Comparison of ENCODE assay signal across 16 mouse cellular contexts in the genomic region with DNA sequence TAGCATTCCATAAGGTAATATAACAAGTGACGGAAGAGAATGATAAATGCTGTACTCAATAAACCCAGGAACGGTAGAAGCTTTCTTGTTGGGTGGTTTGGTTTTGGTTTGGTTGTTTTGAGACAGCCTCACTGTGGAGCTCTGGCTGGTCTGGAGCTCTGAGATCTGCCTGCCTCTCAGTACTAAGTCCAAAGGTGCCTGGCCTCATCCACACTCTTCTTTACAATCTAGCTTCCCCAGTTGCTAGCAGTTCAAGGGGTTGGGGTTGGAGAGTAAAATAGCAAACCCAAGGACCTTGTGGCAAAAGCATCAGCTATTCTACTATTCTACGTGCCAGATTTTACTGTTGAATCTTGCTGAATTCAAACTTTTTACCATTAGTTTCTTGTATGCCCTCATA. TPM values are rescaled to one million over a fixed set of nuclear protein-coding genes. Genes with fewer than 3 reads are reported as not detected.
DNase-seq lines count a peak whose midpoint lies in the region; ATAC-seq and TF ChIP-seq lines count a peak whose summit lies in the region.
"Had no signal": no experiment of that assay in that cellular context is flagged by ENCODE, and none has a peak within 500 bp of the region (broad histone marks: within the 10 kb centered on the region; RNA-seq: fewer than 3 reads in every experiment).

No protein-coding gene starts in this region.

- H3K27me3 ChIP-seq in heart, embryonic 15.5 days: no peaks in the 10 kb centered on the region
- H3K27me3 ChIP-seq in liver, postnatal 0 days (ENCODE audit: insufficient read depth, low read length): no peaks in the 10 kb centered on the region
- no peaks in the 10 kb centered on the region for H3K27me3 ChIP-seq in hindbrain, embryonic 14.5 days (ENCODE audit: control insufficient read depth, insufficient read depth, low read length)
- H3K27me3 ChIP-seq: forebrain, embryonic 12.5 days had no signal

- H3K27ac ChIP-seq in heart, embryonic 15.5 days: no peak overlapping the region
- peak overlapping the region; percentile 60; the same call in 1 of the 2 replicates for H3K27ac ChIP-seq in liver, postnatal 0 days (ENCODE audit: low read depth)
- no peak overlapping the region for H3K27ac ChIP-seq in hindbrain, embryonic 14.5 days
- H3K27ac ChIP-seq: forebrain, embryonic 12.5 days; hindbrain, embryonic 10.5 days; stomach, postnatal 0 days had no signal

- no peak for TF ChIP-seq CTCF in liver, postnatal 0 days (IDR thresholded peaks at IDR 0.05; ENCODE audit: low read depth)

- no peak overlapping the region for H3K4me3 ChIP-seq in heart, embryonic 15.5 days
- no peak overlapping the region for H3K4me3 ChIP-seq in liver, postnatal 0 days (ENCODE audit: low read depth, low read length)
- H3K4me3 ChIP-seq in hindbrain, embryonic 14.5 days (replicated peaks; ENCODE audit: low read length): no peak overlapping the region
- H3K4me3 ChIP-seq: forebrain, embryonic 12.5 days; hindbrain, embryonic 10.5 days had no signal

- H3K9me3 ChIP-seq in heart, embryonic 15.5 days (replicated peaks): no peaks in the 10 kb centered on the region
- no peaks in the 10 kb centered on the region for H3K9me3 ChIP-seq in liver, postnatal 0 days (ENCODE audit: low read length)
- H3K9me3 ChIP-seq in hindbrain, embryonic 14.5 days (ENCODE audit: control insufficient read depth, low read length): no peaks in the 10 kb centered on the region
- H3K9me3 ChIP-seq: forebrain, embryonic 12.5 days; hindbrain, embryonic 10.5 days had no signal

- no peaks in the 10 kb centered on the region for H3K36me3 ChIP-seq in heart, embryonic 15.5 days
- no peaks in the 10 kb centered on the region for H3K36me3 ChIP-seq in liver, postnatal 0 days (replicated peaks; ENCODE audit: insufficient read depth, low read length)
- H3K36me3 ChIP-seq in hindbrain, embryonic 14.5 days (replicated peaks; ENCODE audit: control insufficient read depth, insufficient read depth): no peaks in the 10 kb centered on the region
- H3K36me3 ChIP-seq: forebrain, embryonic 12.5 days had no signal

- no peak overlapping the region for H3K9ac ChIP-seq in heart, embryonic 15.5 days
- no peak overlapping the region; the same call in 1 of the 2 replicates for H3K9ac ChIP-seq in liver, postnatal 0 days (replicated peaks)
- H3K9ac ChIP-seq in hindbrain, embryonic 14.5 days: no peak overlapping the region
- H3K9ac ChIP-seq: forebrain, embryonic 12.5 days had no signal

- 0 out of 2 replicates have a peak overlapping the region, but pooled peaks have one; percentile 82 for H3K4me2 ChIP-seq in heart, embryonic 15.5 days
- H3K4me2 ChIP-seq in liver, postnatal 0 days (ENCODE audit: low read depth, low read length): peak overlapping the region; percentile 30
- no peak overlapping the region for H3K4me2 ChIP-seq in hindbrain, embryonic 14.5 days (replicated peaks)
- H3K4me2 ChIP-seq: forebrain, embryonic 12.5 days; midbrain, embryonic 11.5 days had no signal

- 90% methylated on average over 3 of the region's 3 CpGs for WGBS in heart, embryonic 15.5 days
- 72% methylated on average over 3 of the region's 3 CpGs for WGBS in liver, postnatal 0 days (ENCODE audit: insufficient replicate concordance)
- WGBS in hindbrain, embryonic 14.5 days: 96% methylated on average over 3 of the region's 3 CpGs

- DNase-seq in heart, postnatal 14 days: no peak
- DNase-seq in kidney, postnatal 10 days: peak; percentile 25
- no peak for DNase-seq in kidney, adult 18-20 months
- DNase-seq in kidney, postnatal 25 days: peak; percentile 45 to 56
- DNase-seq in liver, postnatal 0 days: no peak
- no peak for DNase-seq in hindbrain, embryonic 14.5 days (ENCODE audit: low spot score)
- DNase-seq: cerebellum, adult 9-10 months; heart, adult 18-20 months; retina, postnatal 1 day; thymus, postnatal 25 days had no signal

- intact Hi-C loops in heart, postnatal 14 days (cut with DNase I): loop anchor here (5.0 kb wide), 1 partner anchor 64 kb away; the partner anchor contains the start of gene Smbd1

- no peak for TF ChIP-seq EP300 in liver, postnatal 0 days (IDR thresholded peaks at IDR 0.05; ENCODE audit: low read depth)

- H3K4me1 ChIP-seq in heart, embryonic 15.5 days (replicated peaks): peaks cover 26% of the 10 kb centered on the region
- peaks cover 12% of the 10 kb centered on the region for H3K4me1 ChIP-seq in liver, postnatal 0 days (ENCODE audit: insufficient read depth)
- peaks cover 17% of the 10 kb centered on the region for H3K4me1 ChIP-seq in hindbrain, embryonic 14.5 days (replicated peaks; ENCODE audit: control insufficient read depth, insufficient read depth, low read length)

- no peak for ATAC-seq in heart, embryonic 15.5 days (replicated peaks; ENCODE audit: insufficient number of reproducible peaks, insufficient read depth, low FRiP score, low read depth)
- no peak for ATAC-seq in liver, postnatal 0 days
- ATAC-seq in hindbrain, embryonic 14.5 days (ENCODE audit: low FRiP score): no peak
- ATAC-seq: lung, postnatal 0 days had no signal

RNA-seq across cellular contexts. Expression of gene Fyttd1, which starts 1.5 kb away (rescaled TPM):
- 101 and 125 TPM in 2 replicates for polyA plus RNA-seq in heart, embryonic 15.5 days (2015; fragmentation: Nextera tagmentation; extraction: Ambion mirVana)
- 100 to 1,000 TPM in 1 of 2 experiments, 10 to 100 TPM in 1; 99.2 to 105 TPM for total RNA-seq in heart, postnatal 14 days (2021)
- polyA plus RNA-seq in liver, postnatal 0 days (2015; fragmentation: Nextera tagmentation; extraction: Ambion mirVana): 36.6 and 40.6 TPM in 2 replicates
- 143 and 167 TPM in 2 replicates for polyA plus RNA-seq in hindbrain, embryonic 14.5 days (2014; fragmentation: Nextera tagmentation; extraction: Ambion mirVana)

RNA-seq across cellular contexts. Expression of gene Rubcn, which starts 1.7 kb away (rescaled TPM):
- polyA plus RNA-seq in heart, embryonic 15.5 days (2015; fragmentation: Nextera tagmentation; extraction: Ambion mirVana): 27.0 and 34.0 TPM in 2 replicates
- 10 to 100 TPM; 31.6 to 32.1 TPM for total RNA-seq in heart, postnatal 14 days (2021)
- polyA plus RNA-seq in liver, postnatal 0 days (2015; fragmentation: Nextera tagmentation; extraction: Ambion mirVana): 4.0 and 4.3 TPM in 2 replicates
- polyA plus RNA-seq in hindbrain, embryonic 14.5 days (2014; fragmentation: Nextera tagmentation; extraction: Ambion mirVana): 34.2 and 34.7 TPM in 2 replicates

RNA-seq across cellular contexts. Expression of gene Lrch3, which starts 38.1 kb away (rescaled TPM):
- polyA plus RNA-seq in heart, embryonic 15.5 days (2015; fragmentation: Nextera tagmentation; extraction: Ambion mirVana): 15.0 and 15.8 TPM in 2 replicates
- 10 to 100 TPM; 28.2 to 29.2 TPM for total RNA-seq in heart, postnatal 14 days (2021)
- 2.6 and 4.3 TPM in 2 replicates for polyA plus RNA-seq in liver, postnatal 0 days (2015; fragmentation: Nextera tagmentation; extraction: Ambion mirVana)
- 46.5 and 53.0 TPM in 2 replicates for polyA plus RNA-seq in hindbrain, embryonic 14.5 days (2014; fragmentation: Nextera tagmentation; extraction: Ambion mirVana)

Comparison
In these comparisons a context has a peak if more than half of its experiments do, and no peak if none do; other contexts are left out.
1. DNase-seq: peak in kidney, postnatal 10 days (single experiment) and kidney, postnatal 25 days (2 of 2); none in heart, postnatal 14 days (0 of 2), kidney, adult 18-20 months (single experiment), liver, postnatal 0 days (single experiment) and hindbrain, embryonic 14.5 days (single experiment).